24 mouse cellular contexts compared by ENCODE assay signal in genomic region chr2:38916947-38917691, GRCm38 (mm10). TPM values are rescaled to one million over a fixed set of nuclear protein-coding genes. Genes with fewer than 3 reads are reported as not detected.
DNase-seq lines count a peak whose midpoint lies in the region; ATAC-seq and TF ChIP-seq lines count a peak whose summit lies in the region.
"Had no signal": no experiment of that assay in that cellular context is flagged by ENCODE, and none has a peak within 500 bp of the region (broad histone marks: within the 10 kb centered on the region; RNA-seq: fewer than 3 reads in every experiment).

No protein-coding gene starts in this region.

- no peaks in the 10 kb centered on the region for H3K36me3 ChIP-seq in intestine, embryonic 15.5 days
- no peaks in the 10 kb centered on the region for H3K36me3 ChIP-seq in intestine, postnatal 0 days (ENCODE audit: control insufficient read depth, insufficient read depth)
- no peaks in the 10 kb centered on the region for H3K36me3 ChIP-seq in midbrain, embryonic 11.5 days (ENCODE audit: control insufficient read depth, insufficient read depth, low read length)
- H3K36me3 ChIP-seq in midbrain, embryonic 10.5 days = no peaks in the 10 kb centered on the region
- H3K36me3 ChIP-seq: embryonic facial prominence, embryonic 13.5 days; embryonic facial prominence, embryonic 15.5 days; forebrain, embryonic 10.5 days; forebrain, embryonic 12.5 days had no signal

- H3K9me3 ChIP-seq in intestine, embryonic 15.5 days = no peaks in the 10 kb centered on the region
- no peaks in the 10 kb centered on the region for H3K9me3 ChIP-seq in intestine, postnatal 0 days (ENCODE audit: control insufficient read depth)
- H3K9me3 ChIP-seq in midbrain, embryonic 11.5 days (ENCODE audit: control insufficient read depth, low read length) = no peaks in the 10 kb centered on the region
- no peaks in the 10 kb centered on the region for H3K9me3 ChIP-seq in midbrain, embryonic 10.5 days (replicated peaks)
- H3K9me3 ChIP-seq: embryonic facial prominence, embryonic 13.5 days; embryonic facial prominence, embryonic 15.5 days; forebrain, embryonic 10.5 days; forebrain, embryonic 12.5 days had no signal

- no peak for TF ChIP-seq CTCF in intestine, postnatal 0 days (IDR thresholded peaks at IDR 0.05; ENCODE audit: low read depth)

- ATAC-seq in intestine, embryonic 15.5 days = peak; percentile 65
- no peak for ATAC-seq in intestine, postnatal 0 days
- no peak for ATAC-seq in midbrain, embryonic 11.5 days (ENCODE audit: low FRiP score)
- ATAC-seq: activated CD4-positive, CD25-positive, alpha-beta regulatory T cell, adult 4 months; CD4-positive, CD25-positive, alpha-beta regulatory T cell, adult 4 months; forebrain, embryonic 14.5 days; forebrain, embryonic 16.5 days had no signal

- no peak overlapping the region for H3K27ac ChIP-seq in intestine, embryonic 15.5 days
- no peak overlapping the region for H3K27ac ChIP-seq in intestine, postnatal 0 days (ENCODE audit: low read depth, low read length)
- no peak overlapping the region for H3K27ac ChIP-seq in midbrain, embryonic 11.5 days (ENCODE audit: low read depth, low read length)
- no peak overlapping the region for H3K27ac ChIP-seq in midbrain, embryonic 10.5 days (replicated peaks)
- H3K27ac ChIP-seq: embryonic facial prominence, embryonic 13.5 days; embryonic facial prominence, embryonic 15.5 days; forebrain, embryonic 10.5 days; forebrain, embryonic 12.5 days had no signal

- no peaks in the 10 kb centered on the region for H3K27me3 ChIP-seq in intestine, embryonic 15.5 days (replicated peaks)
- H3K27me3 ChIP-seq in intestine, postnatal 0 days (replicated peaks; ENCODE audit: control insufficient read depth, insufficient read depth, low read length) = no peaks in the 10 kb centered on the region
- no peaks in the 10 kb centered on the region for H3K27me3 ChIP-seq in midbrain, embryonic 11.5 days (ENCODE audit: control insufficient read depth, insufficient read depth, low read length)
- H3K27me3 ChIP-seq in midbrain, embryonic 10.5 days (ENCODE audit: low read depth, poor library complexity, severe bottlenecking) = no peaks in the 10 kb centered on the region
- H3K27me3 ChIP-seq: CH12.LX; embryonic facial prominence, embryonic 13.5 days; embryonic facial prominence, embryonic 15.5 days; forebrain, embryonic 12.5 days had no signal

- peak; percentile 67 for DNase-seq in midbrain, embryonic 11.5 days (ENCODE audit: low spot score, missing footprints)
- DNase-seq in midbrain, embryonic 10.5 days (ENCODE audit: low spot score) = no peak
- DNase-seq in cerebellum, postnatal 25 days = no peak
- DNase-seq: adrenal gland, adult 8-10 months; adrenal gland, postnatal 14 days; adrenal gland, postnatal 36 days; cerebellum, adult 11-12 months; cerebellum, adult 2 months; cerebellum, adult 9-10 months; cerebellum, postnatal 10 days; cerebellum, postnatal 36 days; embryo, embryonic 11 days had no signal

- peaks cover 3% of the 10 kb centered on the region; the same call in 1 of the 2 replicates for H3K4me1 ChIP-seq in intestine, embryonic 15.5 days (replicated peaks)
- H3K4me1 ChIP-seq in intestine, postnatal 0 days (replicated peaks; ENCODE audit: control insufficient read depth, insufficient read depth, low read length) = no peaks in the 10 kb centered on the region
- peaks cover 4% of the 10 kb centered on the region; the same call in 1 of the 2 replicates for H3K4me1 ChIP-seq in midbrain, embryonic 11.5 days (ENCODE audit: control insufficient read depth, insufficient read depth, low read length)
- H3K4me1 ChIP-seq in midbrain, embryonic 10.5 days = peaks cover 46% of the 10 kb centered on the region
- H3K4me1 ChIP-seq: embryonic facial prominence, embryonic 15.5 days had no signal

- no peak overlapping the region for H3K4me3 ChIP-seq in intestine, embryonic 15.5 days (replicated peaks)
- no peak overlapping the region for H3K4me3 ChIP-seq in intestine, postnatal 0 days (ENCODE audit: low read depth, low read length)
- H3K4me3 ChIP-seq in midbrain, embryonic 11.5 days (ENCODE audit: low read depth, low read length) = no peak overlapping the region
- H3K4me3 ChIP-seq in midbrain, embryonic 10.5 days = no peak overlapping the region
- H3K4me3 ChIP-seq: embryonic facial prominence, embryonic 13.5 days; embryonic facial prominence, embryonic 15.5 days; erythroblast, embryonic 14.5 days; forebrain, embryonic 10.5 days; forebrain, embryonic 12.5 days had no signal

- 44% methylated on average over 4 of the region's 4 CpGs for WGBS in intestine, embryonic 15.5 days
- 38% methylated on average over 4 of the region's 4 CpGs for WGBS in intestine, postnatal 0 days
- 21% methylated on average over 4 of the region's 4 CpGs for WGBS in midbrain, embryonic 11.5 days
- 17% methylated on average over 4 of the region's 4 CpGs for WGBS in midbrain, embryonic 10.5 days

- no peak overlapping the region for H3K4me2 ChIP-seq in intestine, embryonic 15.5 days (replicated peaks)
- no peak overlapping the region for H3K4me2 ChIP-seq in intestine, postnatal 0 days (replicated peaks; ENCODE audit: low read depth)
- no peak overlapping the region for H3K4me2 ChIP-seq in midbrain, embryonic 11.5 days
- H3K4me2 ChIP-seq: embryonic facial prominence, embryonic 13.5 days; embryonic facial prominence, embryonic 15.5 days; forebrain, embryonic 12.5 days had no signal

- H3K9ac ChIP-seq in intestine, embryonic 15.5 days = no peak overlapping the region
- H3K9ac ChIP-seq in intestine, postnatal 0 days (ENCODE audit: low read depth, low read length) = no peak overlapping the region
- H3K9ac ChIP-seq in midbrain, embryonic 11.5 days (ENCODE audit: low read length) = no peak overlapping the region
- H3K9ac ChIP-seq: embryonic facial prominence, embryonic 13.5 days; embryonic facial prominence, embryonic 15.5 days; forebrain, embryonic 12.5 days had no signal

RNA-seq across cellular contexts. Expression of gene Nr6a1, which starts 10.4 kb away (rescaled TPM):
- polyA plus RNA-seq in intestine, embryonic 15.5 days (2015; fragmentation: Nextera tagmentation; extraction: Ambion mirVana) = 1.7 and 1.9 TPM in 2 replicates
- polyA plus RNA-seq in intestine, postnatal 0 days (2015; fragmentation: Nextera tagmentation; extraction: Ambion mirVana) = 1.6 and 1.7 TPM in 2 replicates
- 4.4 and 5.2 TPM in 2 replicates for polyA plus RNA-seq in midbrain, embryonic 11.5 days (2014; fragmentation: Nextera tagmentation; extraction: Ambion mirVana)
- 5.8 and 11.9 TPM in 2 replicates for polyA plus RNA-seq in midbrain, embryonic 10.5 days (2016; fragmentation: Nextera tagmentation; extraction: Ambion mirVana)
- polyA plus RNA-seq: erythroblast, embryonic 14.5 days had no signal

RNA-seq across cellular contexts. Expression of gene Olfml2a, which starts 14.7 kb away (rescaled TPM):
- 2.3 and 2.5 TPM in 2 replicates for polyA plus RNA-seq in intestine, embryonic 15.5 days (2015; fragmentation: Nextera tagmentation; extraction: Ambion mirVana)
- polyA plus RNA-seq in intestine, postnatal 0 days (2015; fragmentation: Nextera tagmentation; extraction: Ambion mirVana) = 1.2 and 1.5 TPM in 2 replicates
- 1.9 and 2.2 TPM in 2 replicates for polyA plus RNA-seq in midbrain, embryonic 11.5 days (2014; fragmentation: Nextera tagmentation; extraction: Ambion mirVana)
- polyA plus RNA-seq in midbrain, embryonic 10.5 days (2016; fragmentation: Nextera tagmentation; extraction: Ambion mirVana) = 1.5 and 2.0 TPM in 2 replicates
- polyA plus RNA-seq: CD4-positive, CD25-positive, alpha-beta regulatory T cell, adult 4 months had no signal
